Mouse (Mus musculus) liver, embryonic 14.5 days (tissue): ENCODE results near the gene Tmem54. TPM values are rescaled to one million over a fixed set of nuclear protein-coding genes. Genes with fewer than 3 reads are reported as not detected.

Source experiments
- ATAC-seq: fragments of 200-750 bp; cut with Nextera tagmentation; 2 replicates; pipeline ENCODE4 v1.8.0; 2017; ENCODE audit warnings: moderate number of reproducible peaks, mild to moderate bottlenecking, moderate library complexity; ENCODE audit not compliant: insufficient read depth
- DNase-seq, 3 experiments: peaks; one replicate each; pipeline ENCODE4 v3.0.0-alpha.2; 2012 to 2013; ENCODE audit warnings: low read depth in 3 of 3, low spot score in 3 of 3
- H3K27ac ChIP-seq: fragments of 300-500 bp; sonication (generic); 2 replicates; pipeline ENCODE4 v1.5.1; 2014; ENCODE audit warnings: moderate library complexity, mild to moderate bottlenecking, control low read depth, inconsistent platforms
- H3K27me3 ChIP-seq: fragments of 300-500 bp; sonication (generic); 2 replicates; pipeline ENCODE4 v1.6.1; 2014; ENCODE audit warnings: mild to moderate bottlenecking, low read length, moderate library complexity; ENCODE audit not compliant: control insufficient read depth, insufficient read depth
- H3K36me3 ChIP-seq: fragments of 300-500 bp; sonication (generic); replicated peaks from 2 replicates; pipeline ENCODE4 v1.6.1; 2014; ENCODE audit warnings: low read depth; ENCODE audit not compliant: control insufficient read depth, insufficient read depth
- H3K4me1 ChIP-seq, 2 experiments: fragments of 200-500 bp in 1 of 2; fragments of 300-500 bp in 1 of 2; sonication (generic) in 1 of 2; replicated peaks; 2 replicates each; pipeline ENCODE4 v1.6.1; 2012 to 2014; ENCODE audit warnings: antibody characterized with exemption in 1 of 2, inconsistent platforms in 1 of 2, low read length in 1 of 2; ENCODE audit not compliant: control insufficient read depth in 2 of 2, insufficient read depth in 2 of 2
- H3K4me2 ChIP-seq: fragments of 300-500 bp; sonication (generic); 2 replicates; pipeline ENCODE4 v1.6.1; 2014; ENCODE audit warnings: low read depth, mild to moderate bottlenecking, control low read depth, moderate library complexity
- H3K4me3 ChIP-seq, 2 experiments: fragments of 200-500 bp in 1 of 2; fragments of 300-500 bp in 1 of 2; sonication (generic) in 1 of 2; 2 replicates each; pipeline ENCODE4 v1.5.1; 2012 to 2014; ENCODE audit warnings: low read depth in 2 of 2, low read length in 2 of 2, mild to moderate bottlenecking in 2 of 2, control low read depth in 1 of 2, inconsistent platforms in 1 of 2, moderate library complexity in 1 of 2; ENCODE audit not compliant: insufficient read depth in 1 of 2
- H3K9ac ChIP-seq: fragments of 300-500 bp; sonication (generic); replicated peaks from 2 replicates; pipeline ENCODE4 v1.6.1; 2014; ENCODE audit warnings: mild to moderate bottlenecking, control low read depth, moderate library complexity
- H3K9me3 ChIP-seq: fragments of 300-500 bp; sonication (generic); 2 replicates; pipeline ENCODE4 v1.6.1; 2016; ENCODE audit warnings: low read length, mixed read lengths; ENCODE audit not compliant: control insufficient read depth
- CTCF ChIP-seq: IDR thresholded peaks from 2 replicates; pipeline ENCODE4 v1.5.1; 2016; ENCODE audit warnings: antibody characterized with exemption, low read depth, control low read depth
- EP300 ChIP-seq: IDR thresholded peaks from 2 replicates; pipeline ENCODE4 v1.6.1; 2016; ENCODE audit warnings: antibody characterized with exemption, low read depth
- WGBS: fragments of 180-500 bp; shearing (Covaris S2); extraction: QIAGEN DNeasy Blood & Tissue Kit; methylation state at CpG from one replicate; pipeline ENCODE4 v1.1.7; 2014; ENCODE audit not compliant: insufficient replicate concordance; 5-methylcytosine and 5-hydroxymethylcytosine counted together
- polyA plus RNA-seq, 2 experiments: library from polyadenylated mRNA; depleted of rRNA in 1 of 2; stranded (reverse) in 1 of 2; unstranded in 1 of 2; fragments of >200 nt; fragmentation: Nextera tagmentation in 1 of 2; extraction: Ambion mirVana in 1 of 2; gene quantifications; 2 replicates each; pipeline versions ENCODE4 v1.2.1 to v1.2.3; 2012 to 2014

The Tmem54 gene
- polyA plus RNA-seq, 2 experiments, result 1.1 to 1.2 TPM

DNA sequence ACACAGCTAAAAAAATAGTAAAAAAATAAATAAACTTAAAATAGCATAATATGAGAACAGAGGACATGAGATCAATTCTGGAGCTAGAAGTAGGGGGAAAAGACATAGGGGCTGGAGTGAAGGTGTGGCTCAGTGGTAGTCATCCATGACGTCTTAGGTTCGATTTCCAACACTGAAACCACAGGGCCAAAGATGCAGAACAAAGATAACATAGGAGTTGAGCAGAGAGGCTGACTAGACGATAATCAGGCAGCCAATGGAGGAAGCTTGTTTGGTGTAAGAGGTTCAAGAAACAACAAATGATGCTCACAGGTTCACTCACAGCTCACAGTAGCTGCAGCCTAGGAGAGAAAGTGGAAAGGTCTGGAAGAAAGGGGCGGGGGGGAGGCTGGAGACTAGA is 35.5 kb downstream of the Tmem54 start:
- Histone ChIP-seq H3K36me3 (no peaks in the 10 kb centered on the region), H3K9ac (peak overlapping the region; percentile 34), H3K27me3 (peaks cover 26% of the 10 kb centered on the region), H3K9me3 (no peaks in the 10 kb centered on the region), H3K4me2 (peak overlapping the region; percentile 48), H3K4me3 (no peak overlapping the region), H3K27ac (peak overlapping the region; percentile 72), H3K4me1 (peaks cover 33 to 42% of the 10 kb centered on the region in 2 experiments)
- peak; percentile 58; the same call in 1 of the 2 replicates for ATAC-seq
- 28% methylated on average over 4 of the region's 4 CpGs for WGBS
- DNase-seq, result peak; percentile 50 to 64 (median 57)
- TF ChIP-seq CTCF, result no peak
- no peak for TF ChIP-seq EP300

- TF ChIP-seq CTCF, result no peak
- TF ChIP-seq EP300, result 0 out of 2 replicates have a peak, but pooled peaks have one; percentile 20
- Histone ChIP-seq H3K9me3 (no peaks in the 10 kb centered on the region), H3K4me3 (no peak overlapping the region), H3K4me2 (peak overlapping the region; percentile 48; the same call in 1 of the 2 replicates), H3K4me1 (peaks cover 33 to 42% of the 10 kb centered on the region in 2 experiments), H3K27ac (peak overlapping the region; percentile 72), H3K9ac (no peak overlapping the region), H3K27me3 (peaks cover 16% of the 10 kb centered on the region), H3K36me3 (no peaks in the 10 kb centered on the region)
- ATAC-seq (peak; percentile 20), DNase-seq (no peak)
- 52% methylated on average over 17 of the region's 17 CpGs for WGBS
Observed at GRCm38 (mm10) chr4:129141560-129142438, 36.5 kb downstream of the Tmem54 start.

DNA sequence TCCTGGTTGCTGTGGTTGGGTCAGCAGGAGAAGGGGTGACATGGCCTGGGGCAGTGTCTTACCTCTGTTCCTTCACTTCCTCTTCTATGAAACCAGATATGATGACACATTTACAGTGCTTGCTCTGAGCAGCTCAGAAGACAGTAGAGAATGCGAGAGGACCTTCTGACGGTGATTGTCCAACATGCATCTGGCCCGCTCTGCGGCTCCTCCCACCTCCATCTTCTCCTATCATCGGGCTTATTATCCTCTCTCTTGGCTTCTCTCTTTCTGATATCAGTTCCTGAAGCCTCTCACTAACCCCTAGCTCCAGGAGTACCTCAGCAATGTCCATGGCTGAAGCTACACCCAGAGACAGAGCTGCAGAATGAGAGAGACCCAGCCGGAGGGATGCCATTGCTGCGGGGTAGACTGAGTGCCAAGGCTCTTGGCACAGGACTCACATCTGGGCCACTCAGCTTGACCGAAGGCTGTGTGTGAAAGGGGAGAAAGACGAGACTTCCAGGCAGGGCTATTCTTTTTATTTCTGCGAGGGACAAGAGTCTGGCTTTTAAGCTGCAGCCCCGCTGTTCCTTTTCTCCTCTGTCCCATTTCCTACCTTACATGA is 37.2 kb downstream of the Tmem54 start:
- DNase-seq (no peak), ATAC-seq (no peak)
- Histone ChIP-seq H3K36me3 (no peaks in the 10 kb centered on the region), H3K27ac (no peak overlapping the region), H3K4me2 (no peak overlapping the region), H3K9ac (no peak overlapping the region), H3K4me3 (no peak overlapping the region), H3K9me3 (no peaks in the 10 kb centered on the region), H3K4me1 (peaks cover 33 to 42% of the 10 kb centered on the region in 2 experiments), H3K27me3 (peaks cover 8% of the 10 kb centered on the region)
- no peak for TF ChIP-seq CTCF
- 70% methylated on average over 11 of the region's 11 CpGs for WGBS

- TF ChIP-seq CTCF, result no peak
- no peak for TF ChIP-seq EP300
- 53% methylated on average over 5 of the region's 5 CpGs for WGBS
- H3K27ac ChIP-seq, result no peak overlapping the region
- no peak overlapping the region for H3K9ac ChIP-seq
- no peaks in the 10 kb centered on the region for H3K27me3 ChIP-seq
- ATAC-seq, result no peak
- H3K9me3 ChIP-seq, result no peaks in the 10 kb centered on the region
- no peak for DNase-seq
- H3K4me1 ChIP-seq, result peaks cover 33 to 39% of the 10 kb centered on the region in 2 experiments
- no peaks in the 10 kb centered on the region for H3K36me3 ChIP-seq
- no peak overlapping the region for H3K4me3 ChIP-seq
- no peak overlapping the region for H3K4me2 ChIP-seq
Observed at GRCm38 (mm10) chr4:129143509-129143908, 38.2 kb downstream of the Tmem54 start.
